Comparison of ENCODE assay signal across 12 mouse cellular contexts in the genomic region with DNA sequence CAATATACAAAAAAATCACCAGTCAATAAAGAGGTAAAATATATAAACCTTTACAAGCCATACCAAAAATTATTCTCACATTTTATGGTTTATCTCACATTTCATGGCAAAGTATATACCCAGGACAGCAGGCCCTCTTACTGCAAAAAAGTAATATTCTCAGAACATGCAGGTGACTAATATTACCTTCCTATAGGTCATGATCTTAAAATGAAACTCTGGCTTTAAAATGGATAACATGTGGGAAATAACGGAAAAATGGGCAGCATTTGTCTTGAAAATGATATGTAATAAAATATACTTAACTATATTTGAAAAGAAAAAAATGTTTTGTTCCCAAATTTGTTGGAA.
DNase-seq lines count a peak whose midpoint lies in the region; ATAC-seq and TF ChIP-seq lines count a peak whose summit lies in the region.
"Had no signal": no experiment of that assay in that cellular context is flagged by ENCODE, and none has a peak within 500 bp of the region (broad histone marks: within the 10 kb centered on the region; RNA-seq: fewer than 3 reads in every experiment).

No protein-coding gene starts in this region.

- no peaks in the 10 kb centered on the region for H3K27me3 ChIP-seq in kidney, embryonic 16.5 days (ENCODE audit: insufficient read depth, low read length)
- no peaks in the 10 kb centered on the region; the same call in 1 of the 2 replicates for H3K27me3 ChIP-seq in hindbrain, embryonic 16.5 days (replicated peaks; ENCODE audit: control insufficient read depth, insufficient read depth, low read length)
- no peaks in the 10 kb centered on the region for H3K27me3 ChIP-seq in limb, embryonic 14.5 days (ENCODE audit: control insufficient read depth, insufficient read depth, low read length)
- 0 out of 2 replicates have a peak, but pooled peaks cover 14% of the 10 kb centered on the region for H3K27me3 ChIP-seq in neural tube, embryonic 15.5 days (replicated peaks)
- no peaks in the 10 kb centered on the region for H3K27me3 ChIP-seq in liver, embryonic 12.5 days (replicated peaks)

- ATAC-seq in kidney, embryonic 16.5 days (ENCODE audit: low FRiP score, low TSS enrichment), result 0 out of 2 replicates have a peak, but pooled peaks have one; percentile 47
- ATAC-seq in hindbrain, embryonic 16.5 days, result no peak
- ATAC-seq in limb, embryonic 14.5 days (ENCODE audit: low FRiP score, low read depth), result peak; percentile 27; the same call in 1 of the 2 replicates
- peak; percentile 39; the same call in 1 of the 2 replicates for ATAC-seq in neural tube, embryonic 15.5 days (ENCODE audit: low FRiP score)
- no peak for ATAC-seq in liver, embryonic 12.5 days
- ATAC-seq: CD4-positive, CD25-positive, alpha-beta regulatory T cell, adult 4 months had no signal

- H3K4me2 ChIP-seq in kidney, embryonic 16.5 days (replicated peaks; ENCODE audit: low read depth, low read length), result peak overlapping the region; percentile 48; the same call in 1 of the 2 replicates
- peak overlapping the region; percentile 52; the same call in 1 of the 2 replicates for H3K4me2 ChIP-seq in hindbrain, embryonic 16.5 days (ENCODE audit: low read length)
- H3K4me2 ChIP-seq in limb, embryonic 14.5 days (replicated peaks; ENCODE audit: low read depth, low read length, severe bottlenecking), result peak overlapping the region; percentile 22; the same call in 1 of the 2 replicates
- H3K4me2 ChIP-seq in neural tube, embryonic 15.5 days, result peak overlapping the region; percentile 51
- no peak overlapping the region for H3K4me2 ChIP-seq in liver, embryonic 12.5 days

- no peaks in the 10 kb centered on the region for H3K36me3 ChIP-seq in kidney, embryonic 16.5 days (ENCODE audit: insufficient read depth, low read length)
- H3K36me3 ChIP-seq in hindbrain, embryonic 16.5 days (ENCODE audit: control insufficient read depth, insufficient read depth, low read length), result no peaks in the 10 kb centered on the region
- no peaks in the 10 kb centered on the region for H3K36me3 ChIP-seq in limb, embryonic 14.5 days (ENCODE audit: control insufficient read depth, insufficient read depth, low read length)
- H3K36me3 ChIP-seq in neural tube, embryonic 15.5 days, result no peaks in the 10 kb centered on the region
- H3K36me3 ChIP-seq in liver, embryonic 12.5 days, result no peaks in the 10 kb centered on the region

- no peak overlapping the region for H3K9ac ChIP-seq in kidney, embryonic 16.5 days (replicated peaks; ENCODE audit: low read length)
- no peak overlapping the region for H3K9ac ChIP-seq in hindbrain, embryonic 16.5 days (ENCODE audit: low read depth, low read length)
- no peak overlapping the region for H3K9ac ChIP-seq in limb, embryonic 14.5 days (ENCODE audit: low read depth, low read length, severe bottlenecking)
- no peak overlapping the region for H3K9ac ChIP-seq in neural tube, embryonic 15.5 days (replicated peaks)
- no peak overlapping the region for H3K9ac ChIP-seq in liver, embryonic 12.5 days
- H3K9ac ChIP-seq: liver, embryonic 14.5 days had no signal

- H3K27ac ChIP-seq in kidney, embryonic 16.5 days (ENCODE audit: low read length), result no peak overlapping the region
- no peak overlapping the region for H3K27ac ChIP-seq in hindbrain, embryonic 16.5 days (ENCODE audit: low read depth, low read length)
- H3K27ac ChIP-seq in limb, embryonic 14.5 days (replicated peaks; ENCODE audit: low read depth, low read length), result no peak overlapping the region
- H3K27ac ChIP-seq in neural tube, embryonic 15.5 days (replicated peaks), result no peak overlapping the region
- H3K27ac ChIP-seq in liver, embryonic 12.5 days, result no peak overlapping the region
- H3K27ac ChIP-seq: liver, embryonic 14.5 days had no signal

- no peak for TF ChIP-seq POLR2A in limb, embryonic 14.5 days (IDR thresholded peaks at IDR 0.05; ENCODE audit: borderline replicate concordance, extremely low read depth, insufficient read depth, insufficient read length)

- WGBS in kidney, embryonic 16.5 days, result 19% methylated on average over 1 of the region's 1 CpGs
- 15% methylated on average over 1 of the region's 1 CpGs for WGBS in hindbrain, embryonic 16.5 days
- WGBS in limb, embryonic 14.5 days, result 10% methylated on average over 1 of the region's 1 CpGs
- 10% methylated on average over 1 of the region's 1 CpGs for WGBS in neural tube, embryonic 15.5 days
- 43% methylated on average over 1 of the region's 1 CpGs for WGBS in liver, embryonic 12.5 days (ENCODE audit: insufficient replicate concordance)

- no peak for DNase-seq in kidney, adult 18-20 months
- DNase-seq in limb, embryonic 14.5 days (ENCODE audit: low spot score), result no peak
- DNase-seq in cerebellum, adult 18-20 months, result no peak
- DNase-seq: cerebellum, adult 8-10 months; lung, postnatal 10 days; thymus, adult 2 months had no signal

- no peak overlapping the region for H3K4me3 ChIP-seq in kidney, embryonic 16.5 days (ENCODE audit: low read length)
- no peak overlapping the region for H3K4me3 ChIP-seq in hindbrain, embryonic 16.5 days (ENCODE audit: low read length)
- no peak overlapping the region for H3K4me3 ChIP-seq in limb, embryonic 14.5 days (replicated peaks; ENCODE audit: low read length)
- H3K4me3 ChIP-seq in neural tube, embryonic 15.5 days (replicated peaks), result no peak overlapping the region
- H3K4me3 ChIP-seq in liver, embryonic 12.5 days, result no peak overlapping the region

- peaks cover 12% of the 10 kb centered on the region for H3K4me1 ChIP-seq in kidney, embryonic 16.5 days (ENCODE audit: insufficient read depth, low read length)
- no peaks in the 10 kb centered on the region; the same call in none of the 2 replicates for H3K4me1 ChIP-seq in hindbrain, embryonic 16.5 days (ENCODE audit: control insufficient read depth, insufficient read depth, low read depth, low read length)
- peaks cover 3% of the 10 kb centered on the region; the same call in 1 of the 2 replicates for H3K4me1 ChIP-seq in limb, embryonic 14.5 days (ENCODE audit: control insufficient read depth, insufficient read depth, low read length)
- H3K4me1 ChIP-seq in neural tube, embryonic 15.5 days, result peaks cover 10% of the 10 kb centered on the region
- H3K4me1 ChIP-seq in liver, embryonic 12.5 days, result no peaks in the 10 kb centered on the region

- H3K9me3 ChIP-seq in kidney, embryonic 16.5 days (ENCODE audit: low read length), result no peaks in the 10 kb centered on the region
- no peaks in the 10 kb centered on the region for H3K9me3 ChIP-seq in hindbrain, embryonic 16.5 days (ENCODE audit: control insufficient read depth, low read length)
- no peaks in the 10 kb centered on the region for H3K9me3 ChIP-seq in limb, embryonic 14.5 days (ENCODE audit: control insufficient read depth, low read length)
- no peaks in the 10 kb centered on the region for H3K9me3 ChIP-seq in neural tube, embryonic 15.5 days (replicated peaks)
- no peaks in the 10 kb centered on the region for H3K9me3 ChIP-seq in liver, embryonic 12.5 days (replicated peaks)

Comparison
In these comparisons a context has a peak if more than half of its experiments do, and no peak if none do; other contexts are left out.
1. ATAC-seq: peak in kidney, embryonic 16.5 days (single experiment), limb, embryonic 14.5 days (single experiment) and neural tube, embryonic 15.5 days (single experiment); none in hindbrain, embryonic 16.5 days (single experiment) and liver, embryonic 12.5 days (single experiment).